Mouse (Mus musculus): ENCODE measurements around the gene Sprr2j-ps. TPM values are rescaled to one million over a fixed set of nuclear protein-coding genes. Genes with fewer than 3 reads are reported as not detected.

The Sprr2j-ps gene
- polyA plus RNA-seq (2012; rRNA removed) (not detected in 2 replicates), polyA plus RNA-seq (2014; fragmentation: Nextera tagmentation; extraction: Ambion mirVana) (not detected in 2 replicates)

DNA sequence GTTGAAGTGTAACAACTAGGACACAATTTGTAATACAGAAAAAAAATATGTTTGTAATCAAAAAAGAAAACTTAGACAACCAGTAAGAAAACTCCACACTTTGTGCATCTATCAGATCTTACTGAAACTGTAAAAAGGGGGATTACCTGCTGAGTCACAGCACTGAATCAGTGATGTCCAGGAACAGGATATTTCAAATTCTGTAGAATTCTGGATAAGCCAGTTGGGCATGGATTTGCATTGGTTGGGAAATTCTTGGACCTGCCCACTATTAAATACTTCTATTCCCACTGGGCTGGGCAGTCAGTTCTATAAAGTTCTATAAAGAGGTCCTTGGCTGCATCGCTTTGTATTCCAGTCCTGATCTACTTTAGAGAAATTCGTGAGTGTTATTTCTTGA, at the start of gene Sprr2j-ps:
TSS of gene Sprr2j-ps (plus strand) at position 301 of the 400 bp plus-strand sequence.
- H3K4me2 ChIP-seq (ENCODE audit: low read depth), result no peak within 1 kb of the TSS
- no peak within 1 kb of the TSS for H3K9ac ChIP-seq (replicated peaks)
- no peaks in the 10 kb centered on the region for H3K4me1 ChIP-seq (replicated peaks; ENCODE audit: control insufficient read depth in 2 of 2, insufficient read depth in 2 of 2, low read length in 1 of 2)
- DNase-seq (ENCODE audit: low read depth in 3 of 3, low spot score in 3 of 3) (no peak), ATAC-seq (ENCODE audit: insufficient read depth) (no peak)
- TF ChIP-seq CTCF (IDR thresholded peaks at IDR 0.05; ENCODE audit: low read depth) (no peak), EP300 (IDR thresholded peaks at IDR 0.05; ENCODE audit: low read depth) (no peak)
- H3K27me3 ChIP-seq (ENCODE audit: control insufficient read depth, insufficient read depth, low read length), result no peaks in the 10 kb centered on the region
- no peaks in the 10 kb centered on the region for H3K36me3 ChIP-seq (replicated peaks; ENCODE audit: control insufficient read depth, insufficient read depth, low read depth)
- 62% methylated on average over 2 of the region's 2 CpGs for WGBS (ENCODE audit: insufficient replicate concordance)
- no peaks in the 10 kb centered on the region for H3K9me3 ChIP-seq (ENCODE audit: control insufficient read depth, low read length)
- H3K4me3 ChIP-seq (ENCODE audit: insufficient read depth in 1 of 2, low read depth in 2 of 2, low read length in 2 of 2), result no peak within 1 kb of the TSS
- H3K27ac ChIP-seq, result no peak within 1 kb of the TSS

DNA sequence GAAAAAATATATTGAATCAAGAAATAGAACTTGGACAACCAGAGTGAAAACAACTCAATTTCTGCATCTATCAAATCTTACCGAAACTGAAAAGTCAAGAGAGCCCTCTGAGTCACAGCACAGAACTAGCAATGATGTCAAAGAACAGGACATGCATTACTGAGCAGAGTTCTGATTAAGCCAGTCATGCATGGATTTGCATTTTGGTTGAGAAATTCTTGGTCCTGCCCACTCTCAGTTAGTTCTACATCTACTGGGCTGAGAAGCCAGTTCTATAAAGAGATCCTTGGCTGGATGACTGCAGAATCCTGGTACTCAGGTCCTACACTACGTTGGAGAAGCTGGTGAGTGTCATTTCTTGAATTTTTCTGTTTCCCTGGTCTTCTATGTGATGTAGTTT, 44.3 kb upstream of the Sprr2j-ps start:
- H3K27me3 ChIP-seq (ENCODE audit: control insufficient read depth, insufficient read depth, low read length), result no peaks in the 10 kb centered on the region
- no peak overlapping the region for H3K4me3 ChIP-seq (ENCODE audit: insufficient read depth in 1 of 2, low read depth in 2 of 2, low read length in 2 of 2)
- no peak overlapping the region for H3K4me2 ChIP-seq (ENCODE audit: low read depth)
- TF ChIP-seq CTCF (IDR thresholded peaks at IDR 0.05; ENCODE audit: low read depth), result no peak
- no peak for TF ChIP-seq EP300 (IDR thresholded peaks at IDR 0.05; ENCODE audit: low read depth)
- no peaks in the 10 kb centered on the region for H3K4me1 ChIP-seq (replicated peaks; ENCODE audit: control insufficient read depth in 2 of 2, insufficient read depth in 2 of 2, low read length in 1 of 2)
- no peak overlapping the region for H3K27ac ChIP-seq
- ATAC-seq (ENCODE audit: insufficient read depth) (no peak), DNase-seq (ENCODE audit: low read depth in 3 of 3, low spot score in 3 of 3) (no peak)
- no peaks in the 10 kb centered on the region for H3K36me3 ChIP-seq (replicated peaks; ENCODE audit: control insufficient read depth, insufficient read depth, low read depth)
- no peaks in the 10 kb centered on the region for H3K9me3 ChIP-seq (ENCODE audit: control insufficient read depth, low read length)
- H3K9ac ChIP-seq (replicated peaks), result no peak overlapping the region
- 39% methylated on average over 2 of the region's 2 CpGs for WGBS (ENCODE audit: insufficient replicate concordance)

DNA sequence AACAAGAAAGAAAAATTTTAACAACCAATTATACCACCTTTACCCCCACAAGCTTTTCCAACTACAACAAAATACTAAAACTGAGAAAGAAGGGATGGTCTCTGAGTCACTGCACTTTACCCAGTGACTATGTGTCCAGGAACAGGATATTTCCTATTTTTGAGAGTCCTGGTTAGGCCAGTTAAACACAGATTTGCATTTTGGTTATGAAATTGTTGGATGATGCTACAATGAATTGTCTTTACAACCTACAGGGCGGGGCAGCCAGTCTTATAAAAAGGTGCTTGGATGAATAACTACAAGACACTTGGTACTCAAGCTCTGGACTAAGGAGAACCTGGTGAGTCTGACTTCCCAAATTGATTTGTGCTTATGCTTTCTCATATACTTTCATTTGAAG, 32.5 kb upstream of the Sprr2j-ps start, which contains the start of gene Sprr2h:
TSS of gene Sprr2h (plus strand) at position 301 of the 400 bp plus-strand sequence.
- no peak within 1 kb of the TSS for H3K9ac ChIP-seq (replicated peaks)
- 59% methylated on average over 1 of the region's 1 CpGs for whole genome bisulfite sequencing (ENCODE audit: insufficient replicate concordance)
- H3K27ac ChIP-seq, result no peak within 1 kb of the TSS
- H3K27me3 ChIP-seq (ENCODE audit: control insufficient read depth, insufficient read depth, low read length), result no peaks in the 10 kb centered on the region
- H3K9me3 ChIP-seq (ENCODE audit: control insufficient read depth, low read length), result no peaks in the 10 kb centered on the region
- no peak within 1 kb of the TSS for H3K4me2 ChIP-seq (ENCODE audit: low read depth)
- no peaks in the 10 kb centered on the region for H3K36me3 ChIP-seq (replicated peaks; ENCODE audit: control insufficient read depth, insufficient read depth, low read depth)
- H3K4me3 ChIP-seq (ENCODE audit: insufficient read depth in 1 of 2, low read depth in 2 of 2, low read length in 2 of 2), result no peak within 1 kb of the TSS
- ATAC-seq (ENCODE audit: insufficient read depth) (no peak), DNase-seq (ENCODE audit: low read depth in 3 of 3, low spot score in 3 of 3) (no peak)
- H3K4me1 ChIP-seq (replicated peaks; ENCODE audit: control insufficient read depth in 2 of 2, insufficient read depth in 2 of 2, low read length in 1 of 2), result no peaks in the 10 kb centered on the region
- TF ChIP-seq EP300 (IDR thresholded peaks at IDR 0.05; ENCODE audit: low read depth) (no peak), CTCF (IDR thresholded peaks at IDR 0.05; ENCODE audit: low read depth) (no peak)

DNA sequence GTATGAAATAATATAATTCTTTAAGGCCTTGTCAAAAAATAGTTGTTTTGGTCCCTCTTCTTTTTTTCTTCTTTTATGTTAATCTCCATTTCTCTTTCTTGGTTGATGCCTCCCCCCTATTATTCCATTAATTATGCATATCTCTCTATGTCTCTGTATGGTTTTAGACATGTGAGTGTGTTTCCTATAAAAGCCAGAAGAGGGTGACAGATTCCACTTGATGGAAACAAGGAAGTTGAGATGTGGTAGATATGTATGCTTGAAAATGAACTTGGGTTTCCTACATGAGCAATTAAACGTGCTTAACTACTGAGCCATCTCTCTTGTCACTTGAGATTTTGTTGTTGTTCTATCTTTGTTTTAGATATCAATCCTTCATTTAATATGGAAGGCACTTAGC, 23.6 kb upstream of the Sprr2j-ps start:
- no peak overlapping the region for H3K4me2 ChIP-seq (ENCODE audit: low read depth)
- DNase-seq (ENCODE audit: low read depth in 3 of 3, low spot score in 3 of 3) (no peak), ATAC-seq (ENCODE audit: insufficient read depth) (no peak)
- H3K4me1 ChIP-seq (replicated peaks; ENCODE audit: control insufficient read depth in 2 of 2, insufficient read depth in 2 of 2, low read length in 1 of 2), result no peaks in the 10 kb centered on the region
- no peak for TF ChIP-seq CTCF (IDR thresholded peaks at IDR 0.05; ENCODE audit: low read depth)
- TF ChIP-seq EP300 (IDR thresholded peaks at IDR 0.05; ENCODE audit: low read depth), result no peak
- no peak overlapping the region for H3K27ac ChIP-seq
- H3K27me3 ChIP-seq (ENCODE audit: control insufficient read depth, insufficient read depth, low read length), result no peaks in the 10 kb centered on the region
- no peaks in the 10 kb centered on the region for H3K36me3 ChIP-seq (replicated peaks; ENCODE audit: control insufficient read depth, insufficient read depth, low read depth)
- WGBS (ENCODE audit: insufficient replicate concordance), result 21% methylated on average over 1 of the region's 1 CpGs
- no peak overlapping the region for H3K9ac ChIP-seq (replicated peaks)
- H3K9me3 ChIP-seq (ENCODE audit: control insufficient read depth, low read length), result no peaks in the 10 kb centered on the region
- H3K4me3 ChIP-seq (ENCODE audit: insufficient read depth in 1 of 2, low read depth in 2 of 2, low read length in 2 of 2), result no peak overlapping the region

DNA sequence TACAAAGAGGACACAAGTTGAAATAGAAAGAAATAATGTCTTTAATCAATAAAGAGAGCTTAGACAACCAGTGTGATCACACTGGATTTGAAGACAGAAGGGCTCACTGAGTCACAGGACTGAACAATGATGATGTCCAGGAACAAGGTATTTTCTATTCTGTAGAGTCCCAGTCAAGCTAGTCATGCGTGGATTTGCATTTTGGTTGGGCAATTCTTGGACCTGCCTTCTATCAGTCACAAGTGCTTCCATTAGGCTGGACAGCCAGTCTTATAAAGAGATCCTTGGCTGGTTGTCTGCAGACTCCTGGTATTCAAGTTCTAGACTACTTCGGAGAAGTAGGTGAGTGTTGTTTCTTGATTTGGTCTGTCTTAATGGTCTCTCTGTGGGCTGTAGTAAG, 10.2 kb upstream of the Sprr2j-ps start, which contains the start of gene Sprr2i:
TSS of gene Sprr2i (plus strand) at position 301 of the 400 bp plus-strand sequence.
- H3K4me1 ChIP-seq (replicated peaks; ENCODE audit: control insufficient read depth in 2 of 2, insufficient read depth in 2 of 2, low read length in 1 of 2), result no peaks in the 10 kb centered on the region
- TF ChIP-seq EP300 (IDR thresholded peaks at IDR 0.05; ENCODE audit: low read depth) (no peak), CTCF (IDR thresholded peaks at IDR 0.05; ENCODE audit: low read depth) (no peak)
- H3K9me3 ChIP-seq (ENCODE audit: control insufficient read depth, low read length), result no peaks in the 10 kb centered on the region
- no peak within 1 kb of the TSS for H3K4me3 ChIP-seq (ENCODE audit: insufficient read depth in 1 of 2, low read depth in 2 of 2, low read length in 2 of 2)
- H3K4me2 ChIP-seq (ENCODE audit: low read depth), result no peak within 1 kb of the TSS
- WGBS (ENCODE audit: insufficient replicate concordance), result 57% methylated on average over 2 of the region's 2 CpGs
- H3K27ac ChIP-seq, result no peak within 1 kb of the TSS
- H3K9ac ChIP-seq (replicated peaks), result no peak within 1 kb of the TSS
- H3K27me3 ChIP-seq (ENCODE audit: control insufficient read depth, insufficient read depth, low read length), result no peaks in the 10 kb centered on the region
- no peaks in the 10 kb centered on the region for H3K36me3 ChIP-seq (replicated peaks; ENCODE audit: control insufficient read depth, insufficient read depth, low read depth)
- ATAC-seq (ENCODE audit: insufficient read depth) (no peak), DNase-seq (ENCODE audit: low read depth in 3 of 3, low spot score in 3 of 3) (no peak)

Data from liver, embryonic 14.5 days (tissue).